Mouse (Mus musculus): Measurements from ENCODE around the gene Homer3. TPM values are rescaled to one million over a fixed set of nuclear protein-coding genes. Genes with fewer than 3 reads are reported as not detected.

Gene Homer3
- polyA plus RNA-seq, 1 experiment from 2014 or later, result 54.1 TPM

DNA sequence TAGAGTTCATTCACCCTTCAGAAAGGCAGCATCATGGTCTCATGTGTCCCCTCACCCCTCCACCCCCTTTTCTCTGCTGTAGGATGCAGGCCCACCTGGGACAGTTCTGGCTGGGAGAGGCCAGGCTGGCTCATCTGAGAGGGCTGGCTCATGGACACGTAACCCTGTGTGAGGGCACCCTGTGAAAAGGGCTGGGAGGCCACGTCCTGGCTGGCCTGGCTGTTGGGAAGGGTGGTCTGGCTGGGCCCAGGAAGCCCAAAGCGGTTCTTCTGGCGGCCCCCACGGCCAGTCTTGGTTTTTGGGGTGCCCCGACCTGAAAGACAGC lies 50.2 kb downstream of the Homer3 start:
- no peaks in the 10 kb centered on the region for H3K4me1 ChIP-seq (ENCODE audit: insufficient read depth, low read depth, low read length)
- H3K36me3 ChIP-seq (ENCODE audit: insufficient read depth, low read length), result peaks cover 47% of the 10 kb centered on the region
- H3K27ac ChIP-seq (ENCODE audit: low read length), result no peak overlapping the region
- WGBS, result 91% methylated on average over 6 of the region's 6 CpGs
- no peak overlapping the region for H3K9ac ChIP-seq (replicated peaks; ENCODE audit: low read depth)
- DNase-seq (ENCODE audit: low spot score) (no peak), ATAC-seq (no peak)
- no peaks in the 10 kb centered on the region for H3K9me3 ChIP-seq (ENCODE audit: low read length)
- no peak overlapping the region for H3K4me3 ChIP-seq (ENCODE audit: low read depth, low read length)
- TF ChIP-seq EP300 (IDR thresholded peaks at IDR 0.05) (no peak), CTCF (IDR thresholded peaks at IDR 0.05) (no peak)
- no peak overlapping the region for H3K4me2 ChIP-seq (replicated peaks; ENCODE audit: low read depth, low read length)
- H3K27me3 ChIP-seq (replicated peaks; ENCODE audit: insufficient read depth, low read length), result no peaks in the 10 kb centered on the region

DNA sequence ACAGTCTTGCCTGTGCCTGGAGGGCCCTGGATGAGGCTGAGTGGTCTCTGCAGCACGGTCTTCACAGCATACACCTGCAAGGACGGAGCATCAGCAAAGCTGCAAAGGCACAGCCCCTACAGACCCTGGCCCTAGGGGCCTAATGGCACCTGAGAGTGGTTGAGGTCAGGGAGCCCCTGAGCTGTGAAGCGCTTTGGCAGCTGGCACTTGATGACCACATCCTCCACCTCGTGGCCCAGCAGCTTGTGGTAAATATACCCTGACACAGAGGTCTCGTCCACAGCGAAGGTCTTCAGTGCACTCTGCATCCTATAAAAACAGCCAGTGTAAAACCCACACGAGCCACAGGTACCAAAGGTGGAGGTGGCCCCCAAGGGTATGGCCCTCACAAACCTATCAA lies 56.3 kb downstream of the Homer3 start:
- no peaks in the 10 kb centered on the region for H3K27me3 ChIP-seq (replicated peaks; ENCODE audit: insufficient read depth, low read length)
- TF ChIP-seq EP300 (IDR thresholded peaks at IDR 0.05) (no peak), CTCF (IDR thresholded peaks at IDR 0.05) (no peak)
- H3K36me3 ChIP-seq (ENCODE audit: insufficient read depth, low read length), result peaks cover 62% of the 10 kb centered on the region
- H3K4me2 ChIP-seq (replicated peaks; ENCODE audit: low read depth, low read length), result no peak overlapping the region
- no peak overlapping the region for H3K27ac ChIP-seq (ENCODE audit: low read length)
- H3K4me3 ChIP-seq (ENCODE audit: low read depth, low read length), result no peak overlapping the region
- WGBS, result 86% methylated on average over 7 of the region's 7 CpGs
- no peak overlapping the region for H3K9ac ChIP-seq (replicated peaks; ENCODE audit: low read depth)
- H3K4me1 ChIP-seq (ENCODE audit: insufficient read depth, low read depth, low read length), result no peaks in the 10 kb centered on the region
- H3K9me3 ChIP-seq (ENCODE audit: low read length), result no peaks in the 10 kb centered on the region
- ATAC-seq, result no peak
- no peak for DNase-seq (ENCODE audit: low spot score)

DNA sequence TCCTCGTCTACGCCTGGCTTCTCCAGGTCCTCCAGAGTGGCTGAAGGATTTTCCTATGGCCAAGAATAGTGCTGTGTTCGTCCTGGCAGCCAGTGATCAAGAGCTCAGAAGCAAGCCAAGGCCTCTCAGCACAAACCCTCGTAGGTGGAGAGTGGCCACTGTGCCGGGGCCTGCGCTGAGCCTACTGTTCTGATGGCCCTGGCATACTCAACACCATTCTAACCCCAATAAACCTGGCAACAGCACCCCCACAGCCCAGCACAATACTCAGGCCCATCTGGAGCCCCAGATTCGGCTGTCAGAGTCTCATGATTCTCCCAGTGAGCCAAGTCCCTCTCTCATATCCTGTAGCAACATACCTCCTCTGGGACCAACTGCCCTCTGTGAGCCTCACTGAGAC lies 58.0 kb downstream of the Homer3 start:
- WGBS, result 93% methylated on average over 7 of the region's 7 CpGs
- ATAC-seq (no peak), DNase-seq (ENCODE audit: low spot score) (no peak)
- no peaks in the 10 kb centered on the region for H3K27me3 ChIP-seq (replicated peaks; ENCODE audit: insufficient read depth, low read length)
- peaks cover 51% of the 10 kb centered on the region for H3K36me3 ChIP-seq (ENCODE audit: insufficient read depth, low read length)
- no peaks in the 10 kb centered on the region for H3K9me3 ChIP-seq (ENCODE audit: low read length)
- no peak overlapping the region for H3K27ac ChIP-seq (ENCODE audit: low read length)
- no peak overlapping the region for H3K9ac ChIP-seq (replicated peaks; ENCODE audit: low read depth)
- no peaks in the 10 kb centered on the region for H3K4me1 ChIP-seq (ENCODE audit: insufficient read depth, low read depth, low read length)
- TF ChIP-seq EP300 (IDR thresholded peaks at IDR 0.05), result no peak
- no peak overlapping the region for H3K4me2 ChIP-seq (replicated peaks; ENCODE audit: low read depth, low read length)
- H3K4me3 ChIP-seq (ENCODE audit: low read depth, low read length), result no peak overlapping the region

DNA sequence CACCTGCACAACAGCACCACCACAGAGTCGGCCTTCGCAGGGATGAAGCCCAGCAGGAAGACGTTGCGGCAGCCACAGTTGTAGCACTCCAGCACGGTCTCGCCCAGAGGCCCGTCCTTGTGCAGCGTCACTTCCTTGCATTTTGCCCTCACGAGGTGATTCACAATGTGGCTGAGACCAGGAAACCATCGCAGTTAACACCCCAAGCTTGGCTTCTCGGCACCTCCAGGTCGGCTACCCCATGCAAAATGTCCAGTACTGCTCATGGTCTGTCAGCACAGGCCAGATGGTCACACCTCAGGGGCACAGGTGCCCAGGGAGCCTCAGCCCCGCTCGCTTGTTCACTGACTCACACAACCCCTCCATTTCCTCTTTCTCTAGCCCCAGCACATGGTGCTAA lies 59.4 kb downstream of the Homer3 start:
- Histone ChIP-seq H3K4me3 (ENCODE audit: low read depth, low read length) (no peak overlapping the region), H3K9me3 (ENCODE audit: low read length) (no peaks in the 10 kb centered on the region), H3K27me3 (replicated peaks; ENCODE audit: insufficient read depth, low read length) (no peaks in the 10 kb centered on the region), H3K9ac (replicated peaks; ENCODE audit: low read depth) (no peak overlapping the region), H3K4me2 (replicated peaks; ENCODE audit: low read depth, low read length) (no peak overlapping the region), H3K27ac (ENCODE audit: low read length) (no peak overlapping the region), H3K36me3 (ENCODE audit: insufficient read depth, low read length) (peaks cover 38% of the 10 kb centered on the region), H3K4me1 (ENCODE audit: insufficient read depth, low read depth, low read length) (no peaks in the 10 kb centered on the region)
- TF ChIP-seq EP300 (IDR thresholded peaks at IDR 0.05) (no peak), CTCF (IDR thresholded peaks at IDR 0.05) (no peak)
- no peak for DNase-seq (ENCODE audit: low spot score)
- no peak for ATAC-seq
- 87% methylated on average over 14 of the region's 14 CpGs for WGBS

DNA sequence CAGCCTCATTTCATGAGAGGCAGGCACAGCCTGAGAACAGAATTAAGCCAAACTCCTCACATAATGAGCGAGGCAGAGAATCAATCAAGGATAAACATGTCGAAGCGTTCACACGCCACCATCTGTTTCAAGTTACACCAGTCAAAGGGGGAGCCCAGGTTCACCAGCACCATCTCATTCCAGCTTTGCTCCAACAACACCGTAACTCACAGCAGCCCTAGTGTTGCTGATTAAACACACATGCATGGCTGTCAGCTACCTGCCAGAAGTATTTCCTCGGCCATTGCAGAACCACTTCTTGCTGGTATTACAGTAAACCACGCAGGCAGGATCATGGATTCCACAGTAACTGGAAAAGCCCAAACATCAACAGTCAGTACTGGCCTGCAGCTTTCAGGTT lies 60.4 kb downstream of the Homer3 start:
- Histone ChIP-seq H3K9ac (replicated peaks; ENCODE audit: low read depth) (no peak overlapping the region), H3K27me3 (replicated peaks; ENCODE audit: insufficient read depth, low read length) (no peaks in the 10 kb centered on the region), H3K4me2 (replicated peaks; ENCODE audit: low read depth, low read length) (no peak overlapping the region), H3K9me3 (ENCODE audit: low read length) (no peaks in the 10 kb centered on the region), H3K36me3 (ENCODE audit: insufficient read depth, low read length) (peaks cover 28% of the 10 kb centered on the region), H3K27ac (ENCODE audit: low read length) (no peak overlapping the region), H3K4me1 (ENCODE audit: insufficient read depth, low read depth, low read length) (0 out of 2 replicates have a peak, but pooled peaks cover under 1% of the 10 kb centered on the region), H3K4me3 (ENCODE audit: low read depth, low read length) (no peak overlapping the region)
- ATAC-seq, result no peak
- TF ChIP-seq CTCF (IDR thresholded peaks at IDR 0.05), result no peak
- TF ChIP-seq EP300 (IDR thresholded peaks at IDR 0.05), result no peak
- DNase-seq (ENCODE audit: low spot score), result no peak
- 76% methylated on average over 7 of the region's 7 CpGs for WGBS

DNA sequence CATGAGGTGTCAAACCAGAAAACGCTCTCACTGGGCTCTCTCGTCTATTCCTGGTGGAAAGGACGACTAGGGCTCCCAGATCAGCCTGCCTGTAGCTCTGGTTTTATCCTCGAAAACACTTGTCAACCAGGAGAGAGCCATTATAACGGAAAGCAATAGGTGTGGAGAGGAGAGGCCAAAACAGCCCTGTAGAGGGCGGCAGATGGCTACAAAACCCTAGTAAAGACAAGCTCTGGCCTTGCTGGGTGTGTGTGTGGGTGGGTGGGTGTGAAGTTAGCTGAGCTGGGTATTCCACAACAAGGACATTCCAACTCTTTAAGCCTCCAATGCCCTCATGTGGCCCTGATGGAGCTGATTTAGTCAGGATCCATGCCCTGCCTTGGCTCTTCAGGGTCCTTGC lies 61.1 kb downstream of the Homer3 start:
- WGBS, result 47% methylated on average over 6 of the region's 6 CpGs
- Histone ChIP-seq H3K27ac (ENCODE audit: low read length) (no peak overlapping the region), H3K4me1 (ENCODE audit: insufficient read depth, low read depth, low read length) (0 out of 2 replicates have a peak, but pooled peaks cover 3% of the 10 kb centered on the region), H3K4me3 (ENCODE audit: low read depth, low read length) (no peak overlapping the region), H3K27me3 (replicated peaks; ENCODE audit: insufficient read depth, low read length) (no peaks in the 10 kb centered on the region), H3K9ac (replicated peaks; ENCODE audit: low read depth) (no peak overlapping the region), H3K36me3 (ENCODE audit: insufficient read depth, low read length) (peaks cover 21% of the 10 kb centered on the region; the same call in 1 of the 2 replicates), H3K9me3 (ENCODE audit: low read length) (no peaks in the 10 kb centered on the region), H3K4me2 (replicated peaks; ENCODE audit: low read depth, low read length) (no peak overlapping the region)
- peak; percentile 54 for DNase-seq (ENCODE audit: low spot score)
- TF ChIP-seq EP300 (IDR thresholded peaks at IDR 0.05) (no peak), CTCF (IDR thresholded peaks at IDR 0.05) (peak; percentile 64)
- peak; percentile 50; the same call in 1 of the 2 replicates for ATAC-seq

Other genes starting within 250 kb of the Homer3 start
- gene Mau2, start 240.1 kb upstream of the Homer3 start, polyA plus RNA-seq (2015; fragmentation: Nextera tagmentation; extraction: Ambion mirVana), result 37.1 and 37.2 TPM in 2 replicates
- 25.4 and 27.3 TPM in 2 replicates for gene Sugp1, start 240.0 kb upstream of the Homer3 start, polyA plus RNA-seq (2015; fragmentation: Nextera tagmentation; extraction: Ambion mirVana)
- 3.8 and 4.2 TPM in 2 replicates for gene Tm6sf2, start 209.9 kb upstream of the Homer3 start, polyA plus RNA-seq (2015; fragmentation: Nextera tagmentation; extraction: Ambion mirVana)
- gene Hapln4, start 199.4 kb upstream of the Homer3 start, polyA plus RNA-seq (2015; fragmentation: Nextera tagmentation; extraction: Ambion mirVana), result not detected in 2 replicates
- 0.05 and 0.06 TPM in 2 replicates for gene Ncan, start 162.0 kb upstream of the Homer3 start, polyA plus RNA-seq (2015; fragmentation: Nextera tagmentation; extraction: Ambion mirVana)
- 27.8 and 32.0 TPM in 2 replicates for gene Nr2c2ap, start 151.5 kb upstream of the Homer3 start, polyA plus RNA-seq (2015; fragmentation: Nextera tagmentation; extraction: Ambion mirVana)
- gene Rfxank, start 143.7 kb upstream of the Homer3 start, polyA plus RNA-seq (2015; fragmentation: Nextera tagmentation; extraction: Ambion mirVana), result 11.9 and 12.7 TPM in 2 replicates
- 33.4 and 34.2 TPM in 2 replicates for gene Borcs8, start 143.3 kb upstream of the Homer3 start, polyA plus RNA-seq (2015; fragmentation: Nextera tagmentation; extraction: Ambion mirVana)
- 0.11 and 0.29 TPM in 2 replicates for gene Mef2b, start 143.1 kb upstream of the Homer3 start, polyA plus RNA-seq (2015; fragmentation: Nextera tagmentation; extraction: Ambion mirVana)
- 45.0 and 45.8 TPM in 2 replicates for gene Tmem161a, start 110.5 kb upstream of the Homer3 start, polyA plus RNA-seq (2015; fragmentation: Nextera tagmentation; extraction: Ambion mirVana)
- gene Slc25a42, start 70.5 kb upstream of the Homer3 start, polyA plus RNA-seq (2015; fragmentation: Nextera tagmentation; extraction: Ambion mirVana), result 4.0 and 4.3 TPM in 2 replicates
- 12.3 and 13.6 TPM in 2 replicates for gene Sugp2, start 48.6 kb upstream of the Homer3 start, polyA plus RNA-seq (2015; fragmentation: Nextera tagmentation; extraction: Ambion mirVana)
- 10.4 and 11.9 TPM in 2 replicates for gene Armc6, start 48.4 kb upstream of the Homer3 start, polyA plus RNA-seq (2015; fragmentation: Nextera tagmentation; extraction: Ambion mirVana)
- gene Ddx49, start 19.7 kb downstream of the Homer3 start, polyA plus RNA-seq (2015; fragmentation: Nextera tagmentation; extraction: Ambion mirVana), result 29.9 and 32.5 TPM in 2 replicates
- gene Cope, start 19.7 kb downstream of the Homer3 start, polyA plus RNA-seq (2015; fragmentation: Nextera tagmentation; extraction: Ambion mirVana), result 266 and 297 TPM in 2 replicates
- gene Cers1, start 32.9 kb downstream of the Homer3 start, polyA plus RNA-seq (2015; fragmentation: Nextera tagmentation; extraction: Ambion mirVana), result 0.63 and 1.6 TPM in 2 replicates
- 0.33 and 0.81 TPM in 2 replicates for gene Gdf1, start 47.0 kb downstream of the Homer3 start, polyA plus RNA-seq (2015; fragmentation: Nextera tagmentation; extraction: Ambion mirVana)
- gene Upf1, start 70.5 kb downstream of the Homer3 start, polyA plus RNA-seq (2015; fragmentation: Nextera tagmentation; extraction: Ambion mirVana), result 10.4 and 11.1 TPM in 2 replicates
- gene Comp, start 90.7 kb downstream of the Homer3 start, polyA plus RNA-seq (2015; fragmentation: Nextera tagmentation; extraction: Ambion mirVana), result 0.13 and 0.29 TPM in 2 replicates
- 5.1 and 7.0 TPM in 2 replicates for gene Crtc1, start 156.8 kb downstream of the Homer3 start, polyA plus RNA-seq (2015; fragmentation: Nextera tagmentation; extraction: Ambion mirVana)
- 19.0 and 21.6 TPM in 2 replicates for gene Klhl26, start 194.1 kb downstream of the Homer3 start, polyA plus RNA-seq (2015; fragmentation: Nextera tagmentation; extraction: Ambion mirVana)
- gene Tmem59l, start 204.5 kb downstream of the Homer3 start, polyA plus RNA-seq (2015; fragmentation: Nextera tagmentation; extraction: Ambion mirVana), result 4.1 and 5.2 TPM in 2 replicates
- gene Crlf1, start 210.3 kb downstream of the Homer3 start, polyA plus RNA-seq (2015; fragmentation: Nextera tagmentation; extraction: Ambion mirVana), result 98.7 and 112 TPM in 2 replicates
- 103 and 117 TPM in 2 replicates for gene Rex1bd, start 223.9 kb downstream of the Homer3 start, polyA plus RNA-seq (2015; fragmentation: Nextera tagmentation; extraction: Ambion mirVana)
- 723 and 836 TPM in 2 replicates for gene Uba52, start 228.0 kb downstream of the Homer3 start, polyA plus RNA-seq (2015; fragmentation: Nextera tagmentation; extraction: Ambion mirVana)
- gene Fkbp8, start 244.9 kb downstream of the Homer3 start, polyA plus RNA-seq (2015; fragmentation: Nextera tagmentation; extraction: Ambion mirVana), result 222 and 228 TPM in 2 replicates
- 56.1 and 62.4 TPM in 2 replicates for gene Kxd1, start 245.1 kb downstream of the Homer3 start, polyA plus RNA-seq (2015; fragmentation: Nextera tagmentation; extraction: Ambion mirVana)

All from lung, postnatal 0 days (tissue).